ENCODE assay signal across 15 mouse cellular contexts in the genomic region with DNA sequence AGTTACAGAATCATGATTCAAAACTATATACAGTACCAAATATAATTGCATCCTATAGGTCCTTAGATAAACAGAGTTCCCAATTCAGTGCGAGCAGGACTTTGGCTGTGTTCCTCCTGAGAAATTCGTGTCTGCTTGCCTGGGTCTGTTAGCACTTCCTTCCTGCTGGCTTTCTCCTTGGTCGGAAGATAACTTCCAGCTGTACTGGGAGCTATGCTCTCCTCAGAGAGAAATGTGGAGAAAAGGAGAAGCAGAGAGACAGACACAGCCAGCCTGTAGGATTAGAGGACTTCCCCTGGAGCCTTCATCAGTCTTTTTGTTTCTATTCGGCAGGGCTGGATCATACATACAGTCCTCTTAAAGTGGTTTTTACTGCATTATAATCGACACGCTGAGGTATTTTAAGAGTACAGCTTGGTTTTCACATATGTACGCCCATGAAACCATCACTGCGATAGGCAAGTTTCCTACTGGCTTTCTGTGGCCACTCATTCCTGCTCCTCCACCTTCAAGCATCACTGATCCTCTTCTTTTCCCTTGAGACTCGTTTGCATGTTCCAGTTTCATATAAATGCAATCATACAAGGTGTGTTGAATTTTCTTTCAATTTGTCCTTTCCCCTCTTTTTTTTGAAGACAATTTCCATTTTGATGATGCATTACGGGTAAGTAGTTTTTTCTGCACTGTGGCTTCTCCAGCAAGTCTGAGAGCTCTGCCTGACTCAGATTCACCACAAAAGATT. TPM values are rescaled to one million over a fixed set of nuclear protein-coding genes. Genes with fewer than 3 reads are reported as not detected.
DNase-seq lines count a peak whose midpoint lies in the region; ATAC-seq and TF ChIP-seq lines count a peak whose summit lies in the region.
"Had no signal": no experiment of that assay in that cellular context is flagged by ENCODE, and none has a peak within 500 bp of the region (broad histone marks: within the 10 kb centered on the region; RNA-seq: fewer than 3 reads in every experiment).

No protein-coding gene starts in this region.

- TF ChIP-seq EP300 in heart, adult 2 months (IDR thresholded peaks at IDR 0.05; ENCODE audit: insufficient read depth, low read depth, low read length) = no peak
- no peak for TF ChIP-seq EP300 in heart, postnatal 0 days (IDR thresholded peaks at IDR 0.05; ENCODE audit: low read depth)

- no peaks in the 10 kb centered on the region for H3K27me3 ChIP-seq in heart, adult 2 months (ENCODE audit: control insufficient read depth, insufficient read depth, low read length)
- no peaks in the 10 kb centered on the region for H3K27me3 ChIP-seq in heart, embryonic 12.5 days (replicated peaks)
- H3K27me3 ChIP-seq in lung, embryonic 14.5 days (ENCODE audit: insufficient read depth, low read length) = no peaks in the 10 kb centered on the region
- no peaks in the 10 kb centered on the region for H3K27me3 ChIP-seq in heart, postnatal 0 days (ENCODE audit: control insufficient read depth, insufficient read depth, low read length)
- no peaks in the 10 kb centered on the region for H3K27me3 ChIP-seq in stomach, embryonic 16.5 days (ENCODE audit: control insufficient read depth, insufficient read depth, low read length)
- H3K27me3 ChIP-seq: hindbrain, embryonic 13.5 days; liver, embryonic 15.5 days; midbrain, embryonic 13.5 days; neural tube, embryonic 12.5 days had no signal

- H3K4me2 ChIP-seq in heart, embryonic 12.5 days = no peak overlapping the region
- H3K4me2 ChIP-seq in lung, embryonic 14.5 days = no peak overlapping the region
- peak overlapping the region; percentile 4; the same call in 1 of the 2 replicates for H3K4me2 ChIP-seq in heart, postnatal 0 days (ENCODE audit: low read depth, low read length)
- H3K4me2 ChIP-seq in stomach, embryonic 16.5 days (ENCODE audit: low read depth, low read length) = peak overlapping the region; percentile 20; the same call in 1 of the 2 replicates
- H3K4me2 ChIP-seq: hindbrain, embryonic 13.5 days; liver, embryonic 15.5 days; midbrain, embryonic 13.5 days; neural tube, embryonic 12.5 days had no signal

- no peak for ATAC-seq in heart, embryonic 12.5 days (ENCODE audit: insufficient number of reproducible peaks, low FRiP score)
- ATAC-seq in lung, embryonic 14.5 days (ENCODE audit: insufficient read depth) = peak; percentile 39; the same call in 1 of the 2 replicates
- ATAC-seq in heart, postnatal 0 days (ENCODE audit: insufficient read depth, low read depth) = no peak
- ATAC-seq in stomach, embryonic 16.5 days (ENCODE audit: insufficient read depth, low FRiP score) = peak; percentile 58; the same call in 1 of the 2 replicates
- ATAC-seq: midbrain, embryonic 13.5 days had no signal

- no peak for DNase-seq in heart, adult 2 months
- DNase-seq in lung, embryonic 14.5 days = peak; percentile 70
- no peak for DNase-seq in lung, adult 18-20 months
- no peak for DNase-seq in heart, postnatal 0 days (ENCODE audit: low spot score)
- DNase-seq in layer of hippocampus, postnatal 25 days (ENCODE audit: extremely low spot score in 1 of 2, low spot score in 1 of 2) = no peak
- no peak for DNase-seq in adrenal gland, postnatal 25 days
- DNase-seq: B cell, adult 2 months; cerebellum, postnatal 36 days; thymus, postnatal 14 days had no signal

- H3K36me3 ChIP-seq in heart, adult 2 months (ENCODE audit: control insufficient read depth, insufficient read depth, low read length) = no peaks in the 10 kb centered on the region; the same call in 1 of the 2 replicates
- no peaks in the 10 kb centered on the region for H3K36me3 ChIP-seq in heart, embryonic 12.5 days
- no peaks in the 10 kb centered on the region for H3K36me3 ChIP-seq in lung, embryonic 14.5 days (ENCODE audit: insufficient read depth)
- H3K36me3 ChIP-seq in heart, postnatal 0 days (replicated peaks; ENCODE audit: control insufficient read depth, insufficient read depth, low read length) = no peaks in the 10 kb centered on the region
- no peaks in the 10 kb centered on the region for H3K36me3 ChIP-seq in stomach, embryonic 16.5 days (ENCODE audit: control insufficient read depth, insufficient read depth, low read length)
- H3K36me3 ChIP-seq: hindbrain, embryonic 13.5 days; liver, embryonic 15.5 days; midbrain, embryonic 13.5 days; neural tube, embryonic 12.5 days had no signal

- intact Hi-C loops in heart, adult 2 months (cut with DNase I) = no loop called here

- no peaks in the 10 kb centered on the region for H3K79me2 ChIP-seq in heart, adult 2 months (replicated peaks; ENCODE audit: control insufficient read depth, insufficient read depth, low read length)

- H3K9ac ChIP-seq in heart, adult 2 months (ENCODE audit: low read depth, low read length) = peak overlapping the region; percentile 15; the same call in 1 of the 2 replicates
- no peak overlapping the region for H3K9ac ChIP-seq in heart, embryonic 12.5 days
- H3K9ac ChIP-seq in lung, embryonic 14.5 days = no peak overlapping the region
- no peak overlapping the region for H3K9ac ChIP-seq in heart, postnatal 0 days (replicated peaks; ENCODE audit: low read depth, low read length)
- H3K9ac ChIP-seq in stomach, embryonic 16.5 days (ENCODE audit: low read length) = no peak overlapping the region
- H3K9ac ChIP-seq: hindbrain, embryonic 13.5 days; liver, embryonic 15.5 days; midbrain, embryonic 13.5 days; neural tube, embryonic 12.5 days had no signal

- no peak for TF ChIP-seq CTCF in heart, adult 2 months (IDR thresholded peaks at IDR 0.05)
- TF ChIP-seq CTCF in lung, embryonic 14.5 days (IDR thresholded peaks at IDR 0.05; ENCODE audit: low read depth) = no peak
- TF ChIP-seq CTCF in heart, postnatal 0 days (IDR thresholded peaks at IDR 0.05; ENCODE audit: low read depth) = no peak

- TF ChIP-seq POLR2A in heart, adult 2 months (IDR thresholded peaks at IDR 0.05; ENCODE audit: insufficient read depth, low read depth, low read length) = no peak

- WGBS in heart, adult 2 months = 47% methylated on average over 10 of the region's 10 CpGs
- WGBS in heart, embryonic 12.5 days = 53% methylated on average over 10 of the region's 10 CpGs
- WGBS in lung, embryonic 14.5 days = 56% methylated on average over 10 of the region's 10 CpGs
- 49% methylated on average over 10 of the region's 10 CpGs for WGBS in heart, postnatal 0 days
- 48% methylated on average over 10 of the region's 10 CpGs for WGBS in stomach, embryonic 16.5 days

- no peak overlapping the region for H3K27ac ChIP-seq in heart, adult 2 months
- H3K27ac ChIP-seq in heart, embryonic 12.5 days (ENCODE audit: poor library complexity, severe bottlenecking) = no peak overlapping the region
- H3K27ac ChIP-seq in lung, embryonic 14.5 days (ENCODE audit: low read depth) = no peak overlapping the region
- no peak overlapping the region for H3K27ac ChIP-seq in heart, postnatal 0 days (ENCODE audit: low read depth)
- H3K27ac ChIP-seq in stomach, embryonic 16.5 days (ENCODE audit: low read length) = peak overlapping the region; percentile 71
- H3K27ac ChIP-seq: hindbrain, embryonic 13.5 days; liver, embryonic 15.5 days; midbrain, embryonic 13.5 days; neural tube, embryonic 12.5 days had no signal

- no peaks in the 10 kb centered on the region for H3K9me3 ChIP-seq in heart, embryonic 12.5 days (replicated peaks)
- no peaks in the 10 kb centered on the region for H3K9me3 ChIP-seq in lung, embryonic 14.5 days (ENCODE audit: low read depth, low read length)
- H3K9me3 ChIP-seq in heart, postnatal 0 days (replicated peaks; ENCODE audit: control insufficient read depth, low read length) = no peaks in the 10 kb centered on the region
- no peaks in the 10 kb centered on the region for H3K9me3 ChIP-seq in stomach, embryonic 16.5 days (replicated peaks; ENCODE audit: control insufficient read depth, low read length)
- H3K9me3 ChIP-seq: hindbrain, embryonic 13.5 days; liver, embryonic 15.5 days; midbrain, embryonic 13.5 days; neural tube, embryonic 12.5 days had no signal

- H3K4me1 ChIP-seq in heart, adult 2 months (ENCODE audit: control insufficient read depth, insufficient read depth, low read length) = peaks cover 4% of the 10 kb centered on the region
- H3K4me1 ChIP-seq in heart, embryonic 12.5 days (replicated peaks) = peaks cover 20% of the 10 kb centered on the region
- H3K4me1 ChIP-seq in lung, embryonic 14.5 days (ENCODE audit: insufficient read depth) = peaks cover 3% of the 10 kb centered on the region; the same call in 1 of the 2 replicates
- peaks cover 3% of the 10 kb centered on the region; the same call in 1 of the 2 replicates for H3K4me1 ChIP-seq in heart, postnatal 0 days (ENCODE audit: control insufficient read depth, insufficient read depth)
- H3K4me1 ChIP-seq in stomach, embryonic 16.5 days (ENCODE audit: control insufficient read depth, insufficient read depth, low read length) = peaks cover 11% of the 10 kb centered on the region
- H3K4me1 ChIP-seq: hindbrain, embryonic 13.5 days; midbrain, embryonic 13.5 days; neural tube, embryonic 12.5 days had no signal

- no peak overlapping the region for H3K4me3 ChIP-seq in heart, adult 2 months
- no peak overlapping the region for H3K4me3 ChIP-seq in heart, embryonic 12.5 days
- no peak overlapping the region for H3K4me3 ChIP-seq in lung, embryonic 14.5 days (ENCODE audit: low read depth, low read length)
- no peak overlapping the region for H3K4me3 ChIP-seq in heart, postnatal 0 days (ENCODE audit: low read depth, low read length)
- H3K4me3 ChIP-seq in stomach, embryonic 16.5 days (replicated peaks; ENCODE audit: low read length) = no peak overlapping the region
- H3K4me3 ChIP-seq: hindbrain, embryonic 13.5 days; liver, embryonic 15.5 days; midbrain, embryonic 13.5 days; neural tube, embryonic 12.5 days had no signal

RNA-seq across cellular contexts. Expression of a gene that starts 8.3 kb away (rescaled TPM):
- total RNA-seq in heart, adult 2 months (2021) = 10 to 100 TPM; 33.5 to 33.6 TPM
- polyA plus RNA-seq in heart, adult 2 months (2012; rRNA removed) = 44.4 and 57.3 TPM in 2 replicates
- polyA plus RNA-seq in heart, embryonic 12.5 days (2016; fragmentation: Nextera tagmentation; extraction: Ambion mirVana) = 14.3 and 16.6 TPM in 2 replicates
- 34.4 and 34.8 TPM in 2 replicates for polyA plus RNA-seq in lung, embryonic 14.5 days (2014; fragmentation: Nextera tagmentation; extraction: Ambion mirVana)
- 51.7 and 61.7 TPM in 2 replicates for total RNA-seq in heart, postnatal 0 days (2014; rRNA removed; ENCODE audit: low replicate concordance)
- polyA plus RNA-seq in heart, postnatal 0 days (2015; fragmentation: Nextera tagmentation; extraction: Ambion mirVana) = 11.9 and 12.5 TPM in 2 replicates
- polyA plus RNA-seq in stomach, embryonic 16.5 days (2015; fragmentation: Nextera tagmentation; extraction: Ambion mirVana) = 19.2 and 22.6 TPM in 2 replicates
- 10 to 100 TPM; 20.5 to 25.2 TPM for total RNA-seq in layer of hippocampus, postnatal 25 days (2021)
- 68.8 and 69.5 TPM in 2 replicates for total RNA-seq in adrenal gland, postnatal 25 days (2021)

Comparison
In these comparisons a context has a peak if more than half of its experiments do, and no peak if none do; other contexts are left out.
1. H3K4me2 ChIP-seq: peak in heart, postnatal 0 days (single experiment) and stomach, embryonic 16.5 days (single experiment); none in heart, embryonic 12.5 days (single experiment) and lung, embryonic 14.5 days (single experiment).
2. ATAC-seq: peak in lung, embryonic 14.5 days (single experiment) and stomach, embryonic 16.5 days (single experiment); none in heart, embryonic 12.5 days (single experiment) and heart, postnatal 0 days (single experiment).